Mouse (Mus musculus): Measurements from ENCODE around the gene Cyp4a30b. TPM values are rescaled to one million over a fixed set of nuclear protein-coding genes. Genes with fewer than 3 reads are reported as not detected.
"Not testable (repeated sequence)": the region's sequence is repeated elsewhere in the genome, so short reads cannot be mapped to it uniquely, and the experiment has no call there.

Cyp4a30b gene
- polyA plus RNA-seq, 1 experiment from 2014 or later, result not detected

DNA sequence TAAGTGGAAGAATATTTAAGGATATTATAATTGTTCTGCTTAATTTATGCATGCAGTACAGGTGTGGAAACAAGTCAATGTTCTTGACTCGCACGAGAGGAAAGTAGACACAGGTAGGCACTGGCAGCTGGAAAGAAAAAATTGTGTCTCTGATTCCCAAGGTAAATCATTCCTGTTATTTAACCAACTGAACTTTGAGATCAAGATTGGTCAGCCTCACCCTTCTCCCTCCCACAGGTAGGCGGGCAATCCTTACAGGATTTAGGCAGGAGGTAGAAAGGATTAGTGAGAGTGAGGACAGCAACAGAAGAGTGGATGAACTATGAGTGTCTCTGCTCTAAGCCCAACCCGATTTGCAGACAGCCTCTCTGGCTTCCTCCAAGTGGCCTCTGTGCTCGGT is 65.6 kb downstream of the Cyp4a30b start, which contains the start of gene Cyp4a10:
Gene Cyp4a10, plus strand, starts transcription at position 265 of the 400 bp plus-strand sequence.
- not testable (repeated sequence) for H3K27me3 ChIP-seq (replicated peaks; ENCODE audit: control insufficient read depth, insufficient read depth, low read length); H3K36me3 ChIP-seq (ENCODE audit: control insufficient read depth, insufficient read depth); H3K4me2 ChIP-seq (ENCODE audit: low read length); H3K4me1 ChIP-seq (replicated peaks; ENCODE audit: control insufficient read depth, insufficient read depth, low read length); ATAC-seq; H3K9me3 ChIP-seq (ENCODE audit: control insufficient read depth, low read length); H3K27ac ChIP-seq (ENCODE audit: low read length); H3K4me3 ChIP-seq (replicated peaks; ENCODE audit: low read length); H3K9ac ChIP-seq (replicated peaks; ENCODE audit: low read depth, low read length)
- WGBS, result 87% methylated on average over 5 of the region's 5 CpGs

DNA sequence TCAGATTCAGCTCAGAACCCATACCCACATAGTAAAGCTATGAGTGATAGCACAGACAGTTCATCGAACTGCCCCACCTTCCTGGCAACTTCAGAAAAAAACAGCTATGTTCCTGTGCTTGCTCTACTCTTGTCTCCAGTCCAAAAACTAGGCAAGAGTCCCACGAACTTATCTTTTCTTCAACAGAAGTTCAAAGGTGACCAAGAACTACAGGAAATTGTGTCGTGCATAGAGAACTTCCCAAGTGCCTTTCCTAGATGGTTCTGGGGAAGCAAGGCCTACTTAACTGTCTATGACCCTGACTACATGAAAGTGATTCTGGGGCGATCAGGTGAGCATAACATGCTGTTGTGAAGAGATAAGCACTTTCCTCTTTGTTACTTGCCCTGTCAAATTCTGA is 67.0 kb downstream of the Cyp4a30b start:
- H3K36me3 ChIP-seq (ENCODE audit: control insufficient read depth, insufficient read depth), result no peaks in the 10 kb centered on the region
- H3K4me1 ChIP-seq (replicated peaks; ENCODE audit: control insufficient read depth, insufficient read depth, low read length), result no peaks in the 10 kb centered on the region
- ATAC-seq, result no peak
- H3K4me2 ChIP-seq (ENCODE audit: low read length), result no peak overlapping the region
- WGBS, result 87% methylated on average over 4 of the region's 4 CpGs
- no peak overlapping the region for H3K27ac ChIP-seq (ENCODE audit: low read length)
- no peak overlapping the region for H3K9ac ChIP-seq (replicated peaks; ENCODE audit: low read depth, low read length)
- no peaks in the 10 kb centered on the region for H3K9me3 ChIP-seq (ENCODE audit: control insufficient read depth, low read length)
- no peak overlapping the region for H3K4me3 ChIP-seq (replicated peaks; ENCODE audit: low read length)
- no peaks in the 10 kb centered on the region for H3K27me3 ChIP-seq (replicated peaks; ENCODE audit: control insufficient read depth, insufficient read depth, low read length)

Other genes starting within 250 kb of the Cyp4a30b start
- gene Cyp4a29, start 210.5 kb upstream of the Cyp4a30b start, polyA plus RNA-seq (2015; fragmentation: Nextera tagmentation; extraction: Ambion mirVana), result not detected in 2 replicates
- not detected in 2 replicates for gene Cyp4a12a, start 153.6 kb upstream of the Cyp4a30b start, polyA plus RNA-seq (2015; fragmentation: Nextera tagmentation; extraction: Ambion mirVana)
- not detected in 2 replicates for gene Cyp4a12b, start 41.0 kb upstream of the Cyp4a30b start, polyA plus RNA-seq (2015; fragmentation: Nextera tagmentation; extraction: Ambion mirVana)
- not detected in 2 replicates for gene Cyp4a14, start 43.5 kb downstream of the Cyp4a30b start, polyA plus RNA-seq (2015; fragmentation: Nextera tagmentation; extraction: Ambion mirVana)
- not detected in 2 replicates for gene Cyp4a10, start 65.7 kb downstream of the Cyp4a30b start, polyA plus RNA-seq (2015; fragmentation: Nextera tagmentation; extraction: Ambion mirVana)
- not detected in 2 replicates for gene Cyp4a31, start 111.0 kb downstream of the Cyp4a30b start, polyA plus RNA-seq (2015; fragmentation: Nextera tagmentation; extraction: Ambion mirVana)
- gene Cyp4a32, start 148.4 kb downstream of the Cyp4a30b start, polyA plus RNA-seq (2015; fragmentation: Nextera tagmentation; extraction: Ambion mirVana), result not detected in 2 replicates
- 0.41 and 0.42 TPM in 2 replicates for gene Cyp4b1, start 195.1 kb downstream of the Cyp4a30b start, polyA plus RNA-seq (2015; fragmentation: Nextera tagmentation; extraction: Ambion mirVana)

Measured in forebrain, embryonic 16.5 days (tissue).